ENCODE assay signal across 23 mouse cellular contexts in the genomic region with DNA sequence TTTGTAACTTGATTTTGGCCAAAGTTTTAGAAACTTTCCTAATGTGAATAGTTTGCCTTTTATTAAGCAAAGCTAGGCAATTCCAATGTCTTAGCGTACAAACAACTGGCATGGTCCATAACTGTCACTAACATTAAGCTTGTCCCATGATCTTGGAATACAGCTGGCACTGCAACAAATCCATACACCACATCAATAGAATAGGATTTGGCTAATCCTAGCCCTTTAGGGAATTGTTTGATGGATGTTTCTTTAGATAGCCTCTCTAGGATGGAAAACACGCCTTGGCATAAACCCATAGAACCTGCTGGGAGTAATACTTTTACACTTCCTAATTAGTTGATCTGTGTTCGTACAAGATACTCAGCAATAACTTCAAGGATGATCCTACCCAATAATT.
A peak's percentile ranks its signal among the peaks of the same experiment; 100 is the strongest.
DNase-seq lines count a peak whose midpoint lies in the region; ATAC-seq and TF ChIP-seq lines count a peak whose summit lies in the region.
"Had no signal": no experiment of that assay in that cellular context is flagged by ENCODE, and none has a peak within 500 bp of the region (broad histone marks: within the 10 kb centered on the region; RNA-seq: fewer than 3 reads in every experiment).

No protein-coding gene starts in this region.

- H3K36me3 ChIP-seq in hindbrain, postnatal 0 days (ENCODE audit: insufficient read depth, low read length) = no peaks in the 10 kb centered on the region
- H3K36me3 ChIP-seq in hindbrain, embryonic 11.5 days (ENCODE audit: control insufficient read depth, insufficient read depth, low read length) = no peaks in the 10 kb centered on the region
- no peaks in the 10 kb centered on the region for H3K36me3 ChIP-seq in midbrain, embryonic 13.5 days
- no peaks in the 10 kb centered on the region for H3K36me3 ChIP-seq in midbrain, embryonic 15.5 days (replicated peaks)
- no peaks in the 10 kb centered on the region for H3K36me3 ChIP-seq in midbrain, postnatal 0 days (ENCODE audit: insufficient read depth, low read length)
- H3K36me3 ChIP-seq: embryonic facial prominence, embryonic 12.5 days; embryonic facial prominence, embryonic 15.5 days; forebrain, embryonic 10.5 days; forebrain, embryonic 12.5 days had no signal

- no peak overlapping the region for H3K27ac ChIP-seq in hindbrain, postnatal 0 days
- H3K27ac ChIP-seq in hindbrain, embryonic 11.5 days (ENCODE audit: low read depth, low read length) = no peak overlapping the region
- no peak overlapping the region for H3K27ac ChIP-seq in midbrain, embryonic 13.5 days
- no peak overlapping the region for H3K27ac ChIP-seq in midbrain, embryonic 15.5 days
- no peak overlapping the region for H3K27ac ChIP-seq in midbrain, postnatal 0 days (ENCODE audit: low read depth, low read length)
- H3K27ac ChIP-seq: embryonic facial prominence, embryonic 12.5 days; embryonic facial prominence, embryonic 15.5 days; forebrain, embryonic 10.5 days; forebrain, embryonic 12.5 days had no signal

- H3K4me2 ChIP-seq in hindbrain, postnatal 0 days (ENCODE audit: low read depth, low read length) = no peak overlapping the region
- H3K4me2 ChIP-seq in hindbrain, embryonic 11.5 days (replicated peaks; ENCODE audit: low read depth, low read length) = no peak overlapping the region
- no peak overlapping the region for H3K4me2 ChIP-seq in midbrain, embryonic 13.5 days (replicated peaks)
- no peak overlapping the region for H3K4me2 ChIP-seq in midbrain, embryonic 15.5 days
- no peak overlapping the region for H3K4me2 ChIP-seq in midbrain, postnatal 0 days (ENCODE audit: low read depth, low read length, poor library complexity, severe bottlenecking)
- H3K4me2 ChIP-seq: embryonic facial prominence, embryonic 12.5 days; embryonic facial prominence, embryonic 15.5 days; forebrain, embryonic 12.5 days had no signal

- H3K4me1 ChIP-seq in hindbrain, postnatal 0 days (ENCODE audit: insufficient read depth, low read length) = no peaks in the 10 kb centered on the region
- no peaks in the 10 kb centered on the region for H3K4me1 ChIP-seq in hindbrain, embryonic 11.5 days (replicated peaks; ENCODE audit: control insufficient read depth, insufficient read depth, low read length)
- H3K4me1 ChIP-seq in midbrain, embryonic 13.5 days (replicated peaks) = no peaks in the 10 kb centered on the region
- no peaks in the 10 kb centered on the region for H3K4me1 ChIP-seq in midbrain, embryonic 15.5 days
- H3K4me1 ChIP-seq in midbrain, postnatal 0 days (ENCODE audit: insufficient read depth, low read length) = no peaks in the 10 kb centered on the region
- H3K4me1 ChIP-seq: embryonic facial prominence, embryonic 12.5 days; embryonic facial prominence, embryonic 15.5 days; forebrain, embryonic 10.5 days; forebrain, embryonic 12.5 days had no signal

- H3K9ac ChIP-seq in hindbrain, postnatal 0 days (replicated peaks; ENCODE audit: low read length) = no peak overlapping the region
- no peak overlapping the region for H3K9ac ChIP-seq in hindbrain, embryonic 11.5 days (ENCODE audit: low read depth, low read length)
- no peak overlapping the region for H3K9ac ChIP-seq in midbrain, embryonic 13.5 days (replicated peaks)
- H3K9ac ChIP-seq in midbrain, embryonic 15.5 days = no peak overlapping the region
- H3K9ac ChIP-seq in midbrain, postnatal 0 days (replicated peaks; ENCODE audit: low read length, poor library complexity, severe bottlenecking) = no peak overlapping the region
- H3K9ac ChIP-seq: embryonic facial prominence, embryonic 12.5 days; embryonic facial prominence, embryonic 15.5 days; forebrain, embryonic 12.5 days had no signal

- ATAC-seq in hindbrain, postnatal 0 days = no peak
- no peak for ATAC-seq in hindbrain, embryonic 11.5 days (ENCODE audit: low FRiP score)
- peak; percentile 40; the same call in 1 of the 2 replicates for ATAC-seq in midbrain, embryonic 13.5 days
- no peak for ATAC-seq in midbrain, embryonic 15.5 days (replicated peaks)
- ATAC-seq in midbrain, postnatal 0 days (ENCODE audit: low FRiP score) = no peak
- ATAC-seq: forebrain, embryonic 14.5 days; forebrain, embryonic 16.5 days had no signal

- no peak overlapping the region for H3K4me3 ChIP-seq in hindbrain, postnatal 0 days (ENCODE audit: low read length)
- no peak overlapping the region for H3K4me3 ChIP-seq in hindbrain, embryonic 11.5 days (ENCODE audit: low read depth, low read length)
- H3K4me3 ChIP-seq in midbrain, embryonic 13.5 days (replicated peaks) = no peak overlapping the region
- no peak overlapping the region for H3K4me3 ChIP-seq in midbrain, embryonic 15.5 days
- no peak overlapping the region for H3K4me3 ChIP-seq in midbrain, postnatal 0 days (ENCODE audit: low read depth, low read length)
- H3K4me3 ChIP-seq: embryonic facial prominence, embryonic 12.5 days; embryonic facial prominence, embryonic 15.5 days; erythroblast, embryonic 14.5 days; forebrain, embryonic 10.5 days; forebrain, embryonic 12.5 days had no signal

- TF ChIP-seq CTCF in hindbrain, postnatal 0 days (IDR thresholded peaks at IDR 0.05; ENCODE audit: low read depth) = no peak
- TF ChIP-seq CTCF in midbrain, postnatal 0 days (IDR thresholded peaks at IDR 0.05) = no peak

- DNase-seq in hindbrain, postnatal 0 days (ENCODE audit: low spot score) = peak; percentile 38
- DNase-seq in hindbrain, embryonic 11.5 days (ENCODE audit: low spot score) = no peak
- DNase-seq in retina, embryonic 14.5 days (ENCODE audit: low spot score) = peak; percentile 8
- no peak for DNase-seq in retina, postnatal 1 day
- DNase-seq in midbrain, postnatal 0 days (ENCODE audit: low spot score) = peak; percentile 42
- no peak for DNase-seq in embryo, embryonic 11 days
- DNase-seq: adrenal gland, adult 2 months; adrenal gland, postnatal 10 days; adrenal gland, postnatal 25 days; cerebellum, adult 11-12 months; cerebellum, adult 2 months; cerebellum, adult 9-10 months; cerebellum, postnatal 10 days; cerebellum, postnatal 25 days had no signal

- no peaks in the 10 kb centered on the region for H3K9me3 ChIP-seq in hindbrain, postnatal 0 days (ENCODE audit: low read length)
- no peaks in the 10 kb centered on the region for H3K9me3 ChIP-seq in hindbrain, embryonic 11.5 days (ENCODE audit: control insufficient read depth, low read length)
- no peaks in the 10 kb centered on the region for H3K9me3 ChIP-seq in midbrain, embryonic 13.5 days
- H3K9me3 ChIP-seq in midbrain, embryonic 15.5 days = no peaks in the 10 kb centered on the region
- H3K9me3 ChIP-seq in midbrain, postnatal 0 days (ENCODE audit: low read length) = no peaks in the 10 kb centered on the region
- H3K9me3 ChIP-seq: embryonic facial prominence, embryonic 12.5 days; embryonic facial prominence, embryonic 15.5 days; forebrain, embryonic 10.5 days; forebrain, embryonic 12.5 days had no signal

- 64% methylated on average over 3 of the region's 3 CpGs for WGBS in hindbrain, postnatal 0 days
- WGBS in hindbrain, embryonic 11.5 days = 88% methylated on average over 3 of the region's 3 CpGs
- 58% methylated on average over 3 of the region's 3 CpGs for WGBS in midbrain, embryonic 13.5 days
- 44% methylated on average over 3 of the region's 3 CpGs for WGBS in midbrain, embryonic 15.5 days
- 45% methylated on average over 3 of the region's 3 CpGs for WGBS in midbrain, postnatal 0 days

- H3K27me3 ChIP-seq in hindbrain, postnatal 0 days (ENCODE audit: insufficient read depth, low read length) = no peaks in the 10 kb centered on the region
- H3K27me3 ChIP-seq in hindbrain, embryonic 11.5 days (ENCODE audit: control insufficient read depth, insufficient read depth, low read length) = no peaks in the 10 kb centered on the region
- H3K27me3 ChIP-seq in midbrain, embryonic 13.5 days = no peaks in the 10 kb centered on the region
- H3K27me3 ChIP-seq in midbrain, embryonic 15.5 days (replicated peaks) = no peaks in the 10 kb centered on the region
- H3K27me3 ChIP-seq in midbrain, postnatal 0 days (ENCODE audit: insufficient read depth, low read length) = no peaks in the 10 kb centered on the region
- H3K27me3 ChIP-seq: embryonic facial prominence, embryonic 12.5 days; embryonic facial prominence, embryonic 15.5 days; forebrain, embryonic 12.5 days had no signal

Comparison
In these comparisons a context has a peak if more than half of its experiments do, and no peak if none do; other contexts are left out.
1. DNase-seq: peak in hindbrain, postnatal 0 days (single experiment), retina, embryonic 14.5 days (single experiment) and midbrain, postnatal 0 days (single experiment); none in hindbrain, embryonic 11.5 days (single experiment), retina, postnatal 1 day (single experiment) and embryo, embryonic 11 days (single experiment).